Mouse (Mus musculus): ENCODE results near the gene Ermn. TPM values are rescaled to one million over a fixed set of nuclear protein-coding genes. Genes with fewer than 3 reads are reported as not detected.
A peak's percentile ranks its signal among the peaks of the same experiment; 100 is the strongest.

The Ermn gene
- polyA plus RNA-seq, 2 experiments = not detected

- Histone ChIP-seq H3K36me3 (replicated peaks; ENCODE audit: control insufficient read depth, insufficient read depth, low read depth) (no peaks in the 10 kb centered on the region), H3K4me3 (ENCODE audit: insufficient read depth in 1 of 2, low read depth in 2 of 2, low read length in 2 of 2) (no peak overlapping the region), H3K9me3 (ENCODE audit: control insufficient read depth, low read length) (no peaks in the 10 kb centered on the region), H3K4me1 (replicated peaks; ENCODE audit: control insufficient read depth in 2 of 2, insufficient read depth in 2 of 2, low read length in 1 of 2) (no peaks in the 10 kb centered on the region), H3K27ac (no peak overlapping the region), H3K9ac (replicated peaks) (no peak overlapping the region), H3K27me3 (ENCODE audit: control insufficient read depth, insufficient read depth, low read length) (no peaks in the 10 kb centered on the region), H3K4me2 (ENCODE audit: low read depth) (no peak overlapping the region)
- TF ChIP-seq EP300 (IDR thresholded peaks at IDR 0.05; ENCODE audit: low read depth) (no peak), CTCF (IDR thresholded peaks at IDR 0.05; ENCODE audit: low read depth) (no peak)
- 21% methylated on average over 7 of the region's 7 CpGs for WGBS (ENCODE audit: insufficient replicate concordance)
- no peak for ATAC-seq (ENCODE audit: insufficient read depth)
- DNase-seq (ENCODE audit: low read depth in 3 of 3, low spot score in 3 of 3) = no peak
Observed at GRCm38 (mm10) chr2:58041867-58042266, 10.8 kb downstream of the Ermn start.

- ATAC-seq (ENCODE audit: insufficient read depth) = no peak
- H3K4me2 ChIP-seq (ENCODE audit: low read depth) = no peak overlapping the region
- TF ChIP-seq CTCF (IDR thresholded peaks at IDR 0.05; ENCODE audit: low read depth) (no peak), EP300 (IDR thresholded peaks at IDR 0.05; ENCODE audit: low read depth) (no peak)
- H3K36me3 ChIP-seq (replicated peaks; ENCODE audit: control insufficient read depth, insufficient read depth, low read depth) = no peaks in the 10 kb centered on the region
- H3K27ac ChIP-seq = no peak overlapping the region
- H3K4me1 ChIP-seq (replicated peaks; ENCODE audit: control insufficient read depth in 2 of 2, insufficient read depth in 2 of 2, low read length in 1 of 2) = no peaks in the 10 kb centered on the region; a peak in 1 of 4 replicates
- H3K4me3 ChIP-seq (ENCODE audit: insufficient read depth in 1 of 2, low read depth in 2 of 2, low read length in 2 of 2) = no peak overlapping the region
- H3K9ac ChIP-seq (replicated peaks) = no peak overlapping the region
- no peaks in the 10 kb centered on the region for H3K27me3 ChIP-seq (ENCODE audit: control insufficient read depth, insufficient read depth, low read length)
- H3K9me3 ChIP-seq (ENCODE audit: control insufficient read depth, low read length) = no peaks in the 10 kb centered on the region
- WGBS (ENCODE audit: insufficient replicate concordance) = 2% methylated on average over 2 of the region's 2 CpGs
- no peak for DNase-seq (ENCODE audit: low read depth in 3 of 3, low spot score in 3 of 3)
Observed at GRCm38 (mm10) chr2:58036926-58037325, 15.7 kb downstream of the Ermn start.

- Histone ChIP-seq H3K9me3 (ENCODE audit: control insufficient read depth, low read length) (no peaks in the 10 kb centered on the region), H3K4me3 (ENCODE audit: insufficient read depth in 1 of 2, low read depth in 2 of 2, low read length in 2 of 2) (no peak overlapping the region), H3K4me1 (replicated peaks; ENCODE audit: control insufficient read depth in 2 of 2, insufficient read depth in 2 of 2, low read length in 1 of 2) (no peaks in the 10 kb centered on the region; a peak in 1 of 4 replicates), H3K27ac (no peak overlapping the region), H3K9ac (replicated peaks) (no peak overlapping the region), H3K36me3 (replicated peaks; ENCODE audit: control insufficient read depth, insufficient read depth, low read depth) (no peaks in the 10 kb centered on the region), H3K27me3 (ENCODE audit: control insufficient read depth, insufficient read depth, low read length) (no peaks in the 10 kb centered on the region), H3K4me2 (ENCODE audit: low read depth) (no peak overlapping the region)
- TF ChIP-seq EP300 (IDR thresholded peaks at IDR 0.05; ENCODE audit: low read depth) (no peak), CTCF (IDR thresholded peaks at IDR 0.05; ENCODE audit: low read depth) (no peak)
- DNase-seq (ENCODE audit: low read depth in 3 of 3, low spot score in 3 of 3) = no peak
- 8% methylated on average over 4 of the region's 4 CpGs for WGBS (ENCODE audit: insufficient replicate concordance)
- no peak; the same call in 1 of the 2 replicates for ATAC-seq (ENCODE audit: insufficient read depth)
Observed at GRCm38 (mm10) chr2:58035635-58036034, 17.0 kb downstream of the Ermn start.

- 64% methylated on average over 3 of the region's 3 CpGs for WGBS (ENCODE audit: insufficient replicate concordance)
- ATAC-seq (ENCODE audit: insufficient read depth) = no peak
- DNase-seq (ENCODE audit: low read depth in 3 of 3, low spot score in 3 of 3) = no peak
- Histone ChIP-seq H3K27ac (no peak overlapping the region), H3K4me1 (replicated peaks; ENCODE audit: control insufficient read depth in 2 of 2, insufficient read depth in 2 of 2, low read length in 1 of 2) (no peaks in the 10 kb centered on the region; a peak in 1 of 4 replicates), H3K9me3 (ENCODE audit: control insufficient read depth, low read length) (no peaks in the 10 kb centered on the region), H3K4me2 (ENCODE audit: low read depth) (no peak overlapping the region), H3K36me3 (replicated peaks; ENCODE audit: control insufficient read depth, insufficient read depth, low read depth) (no peaks in the 10 kb centered on the region), H3K27me3 (ENCODE audit: control insufficient read depth, insufficient read depth, low read length) (no peaks in the 10 kb centered on the region), H3K4me3 (ENCODE audit: insufficient read depth in 1 of 2, low read depth in 2 of 2, low read length in 2 of 2) (no peak overlapping the region), H3K9ac (replicated peaks) (no peak overlapping the region)
- TF ChIP-seq EP300 (IDR thresholded peaks at IDR 0.05; ENCODE audit: low read depth) = no peak
- no peak for TF ChIP-seq CTCF (IDR thresholded peaks at IDR 0.05; ENCODE audit: low read depth)
Observed at GRCm38 (mm10) chr2:58031431-58031830, 21.2 kb downstream of the Ermn start.

- 21% methylated on average over 7 of the region's 7 CpGs for WGBS (ENCODE audit: insufficient replicate concordance)
- TF ChIP-seq CTCF (IDR thresholded peaks at IDR 0.05; ENCODE audit: low read depth) (peak; percentile 31; the same call in 1 of the 2 replicates), EP300 (IDR thresholded peaks at IDR 0.05; ENCODE audit: low read depth) (no peak)
Observed at GRCm38 (mm10) chr2:58029404-58029803, 23.3 kb downstream of the Ermn start.

More at GRCm38 (mm10) chr2:58029404-58029803, 23.3 kb downstream of the Ermn start:
- no peak overlapping the region for H3K4me2 ChIP-seq (ENCODE audit: low read depth)
- no peak overlapping the region for H3K27ac ChIP-seq
- H3K4me3 ChIP-seq (ENCODE audit: insufficient read depth in 1 of 2, low read depth in 2 of 2, low read length in 2 of 2) = no peak overlapping the region
- no peaks in the 10 kb centered on the region for H3K9me3 ChIP-seq (ENCODE audit: control insufficient read depth, low read length)
- DNase-seq (ENCODE audit: low read depth in 3 of 3, low spot score in 3 of 3) = peak in 1 of 3 experiments; percentile 4
- H3K4me1 ChIP-seq (replicated peaks; ENCODE audit: control insufficient read depth in 2 of 2, insufficient read depth in 2 of 2, low read length in 1 of 2) = no peaks in the 10 kb centered on the region
- no peak for ATAC-seq (ENCODE audit: insufficient read depth)
- no peak overlapping the region for H3K9ac ChIP-seq (replicated peaks)
- no peaks in the 10 kb centered on the region for H3K27me3 ChIP-seq (ENCODE audit: control insufficient read depth, insufficient read depth, low read length)
- H3K36me3 ChIP-seq (replicated peaks; ENCODE audit: control insufficient read depth, insufficient read depth, low read depth) = no peaks in the 10 kb centered on the region
